ENCODE assay signal across 20 mouse cellular contexts in the genomic region with DNA sequence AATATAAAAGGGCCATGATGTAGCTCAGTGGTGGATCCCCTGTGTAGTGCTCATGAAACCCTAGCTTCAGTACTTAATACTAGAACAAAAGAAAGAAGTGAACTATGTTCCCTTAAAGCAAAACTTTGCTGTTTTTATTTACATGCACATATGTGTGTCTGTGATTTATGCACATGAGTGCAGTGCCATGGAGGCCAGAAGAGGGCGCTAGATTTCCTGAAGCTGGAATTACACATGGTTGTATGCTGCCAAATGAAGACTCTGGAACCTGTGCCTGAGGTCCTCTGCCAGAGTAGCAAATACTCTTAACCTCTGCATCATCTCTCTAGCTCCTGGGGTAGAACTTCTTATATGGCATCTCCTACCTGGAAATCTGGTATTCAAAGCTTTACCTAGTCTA.
DNase-seq lines count a peak whose midpoint lies in the region; TF ChIP-seq lines count a peak whose summit lies in the region.
"Had no signal": no experiment of that assay in that cellular context is flagged by ENCODE, and none has a peak within 500 bp of the region (broad histone marks: within the 10 kb centered on the region; RNA-seq: fewer than 3 reads in every experiment).

No protein-coding gene starts in this region.

- H3K27me3 ChIP-seq in ES-Bruce4 (ENCODE audit: control insufficient read depth, insufficient read depth, low read length, poor library complexity, severe bottlenecking): no peaks in the 10 kb centered on the region
- H3K27me3 ChIP-seq: hindbrain, embryonic 13.5 days; liver, embryonic 13.5 days; megakaryocyte, embryonic 14.5 days had no signal

- H3K9me3 ChIP-seq in ES-Bruce4 (replicated peaks; ENCODE audit: control insufficient read depth, insufficient read depth, low read length, poor library complexity, severe bottlenecking): no peaks in the 10 kb centered on the region
- H3K9me3 ChIP-seq: hindbrain, embryonic 13.5 days had no signal

- no peak overlapping the region for H3K9ac ChIP-seq in ES-Bruce4 (ENCODE audit: low read depth, poor library complexity, severe bottlenecking)
- H3K9ac ChIP-seq: hindbrain, embryonic 13.5 days; liver, embryonic 13.5 days had no signal

- no peak overlapping the region for H3K4me3 ChIP-seq in gastrocnemius, adult 2 months
- H3K4me3 ChIP-seq in left cerebral cortex, adult 2 months: no peak overlapping the region
- H3K4me3 ChIP-seq in ES-Bruce4 (ENCODE audit: low read depth, low read length): no peak overlapping the region
- H3K4me3 ChIP-seq: hindbrain, embryonic 13.5 days; liver, embryonic 13.5 days; megakaryocyte, embryonic 14.5 days had no signal

- TF ChIP-seq CTCF in gastrocnemius, adult 2 months (IDR thresholded peaks at IDR 0.05): peak; percentile 34; the same call in 1 of the 2 replicates
- TF ChIP-seq CTCF in left cerebral cortex, adult 2 months (IDR thresholded peaks at IDR 0.05): peak; percentile 25
- peak; percentile 28 for TF ChIP-seq CTCF in ES-Bruce4 (IDR thresholded peaks at IDR 0.05; ENCODE audit: low read depth, low read length)

- no peak for DNase-seq in gastrocnemius, adult 2 months
- no peak for DNase-seq in gastrocnemius, postnatal 36 days
- DNase-seq in left cerebral cortex, adult 2 months (ENCODE audit: extremely low spot score in 1 of 2, low spot score in 2 of 2): no peak
- DNase-seq in left cerebral cortex, postnatal 4 days: no peak
- DNase-seq in ZHBTc4 (ENCODE audit: low read depth, low spot score): peak; percentile 54
- no peak for DNase-seq in adrenal gland, postnatal 4 days (ENCODE audit: low spot score in 2 of 2)
- DNase-seq: cerebellum, adult 11-12 months; cerebellum, postnatal 25 days; gastrocnemius, postnatal 14 days; heart, adult 18-20 months; kidney, adult 8-10 months; kidney, postnatal 25 days; liver, embryonic 13.5 days; lung, adult 2 months; lung, postnatal 36 days; right cerebral cortex, adult 18-20 months; thymus, postnatal 14 days had no signal

- no peak for TF ChIP-seq POLR2A in ES-Bruce4 (IDR thresholded peaks at IDR 0.05; ENCODE audit: insufficient read depth, low read length)

- intact Hi-C loops in gastrocnemius, adult 2 months (cut with DNase I): no loop called here
- intact Hi-C loops in gastrocnemius, postnatal 36 days (cut with DNase I): no loop called here
- intact Hi-C loops in left cerebral cortex, adult 2 months (cut with DNase I): no loop called here
- intact Hi-C loops in left cerebral cortex, postnatal 4 days (cut with DNase I): no loop called here

- no peak for TF ChIP-seq EP300 in ES-Bruce4 (IDR thresholded peaks at IDR 0.05; ENCODE audit: insufficient read depth, low read depth, low read length)

- no peaks in the 10 kb centered on the region for H3K36me3 ChIP-seq in ES-Bruce4 (ENCODE audit: control insufficient read depth, insufficient read depth, low read length, poor library complexity, severe bottlenecking)
- H3K36me3 ChIP-seq: hindbrain, embryonic 13.5 days; liver, embryonic 13.5 days had no signal

- H3K4me1 ChIP-seq in ES-Bruce4 (ENCODE audit: control insufficient read depth, insufficient read depth, low read length): no peaks in the 10 kb centered on the region
- H3K4me1 ChIP-seq: liver, embryonic 13.5 days; megakaryocyte, embryonic 14.5 days had no signal

- no peak overlapping the region for H3K27ac ChIP-seq in gastrocnemius, adult 2 months
- no peak overlapping the region for H3K27ac ChIP-seq in left cerebral cortex, adult 2 months
- no peak overlapping the region for H3K27ac ChIP-seq in ES-Bruce4 (ENCODE audit: insufficient read depth, low read length)
- H3K27ac ChIP-seq: hindbrain, embryonic 13.5 days; liver, embryonic 13.5 days had no signal
